Mouse (Mus musculus) ES-Bruce4 (cell line): ENCODE data around the gene Denr. TPM values are rescaled to one million over a fixed set of nuclear protein-coding genes. Genes with fewer than 3 reads are reported as not detected.

Source experiments
- H3K27ac ChIP-seq: 2 replicates; pipeline ENCODE4 v1.5.1; 2012; ENCODE audit warnings: low read length, inconsistent platforms; ENCODE audit not compliant: insufficient read depth
- H3K27me3 ChIP-seq: 2 replicates; pipeline ENCODE4 v1.6.1; 2012; ENCODE audit warnings: mild to moderate bottlenecking, low read length, inconsistent platforms; ENCODE audit not compliant: control insufficient read depth, poor library complexity, insufficient read depth, severe bottlenecking
- H3K36me3 ChIP-seq: 2 replicates; pipeline ENCODE4 v1.6.1; 2012; ENCODE audit warnings: inconsistent platforms, mild to moderate bottlenecking, low read length, moderate library complexity; ENCODE audit not compliant: control insufficient read depth, poor library complexity, insufficient read depth, severe bottlenecking
- H3K4me1 ChIP-seq: one replicate; pipeline ENCODE4 v1.8.1; 2011; ENCODE audit warnings: low read length; ENCODE audit not compliant: control insufficient read depth, insufficient read depth
- H3K4me3 ChIP-seq: 2 replicates; pipeline ENCODE4 v1.5.1; 2011; ENCODE audit warnings: low read depth, mild to moderate bottlenecking, low read length
- H3K9ac ChIP-seq: 2 replicates; pipeline ENCODE4 v1.6.1; 2012; ENCODE audit warnings: low read depth, mild to moderate bottlenecking, inconsistent platforms; ENCODE audit not compliant: poor library complexity, severe bottlenecking
- H3K9me3 ChIP-seq: replicated peaks from 2 replicates; pipeline ENCODE4 v1.6.1; 2012; ENCODE audit warnings: mild to moderate bottlenecking, low read length, inconsistent platforms; ENCODE audit not compliant: control insufficient read depth, poor library complexity, insufficient read depth, severe bottlenecking
- CTCF ChIP-seq: IDR thresholded peaks from one replicate; pipeline ENCODE4 v1.8.1; 2011; ENCODE audit warnings: low read depth, low read length
- EP300 ChIP-seq: IDR thresholded peaks from 2 replicates; pipeline ENCODE4 v1.6.1; 2011; ENCODE audit warnings: low read depth, low read length; ENCODE audit not compliant: insufficient read depth
- POLR2A ChIP-seq: IDR thresholded peaks from one replicate; pipeline ENCODE4 v1.8.1; 2011; ENCODE audit warnings: low read length; ENCODE audit not compliant: insufficient read depth
- polyA plus RNA-seq: library from polyadenylated mRNA; stranded (reverse); fragments of >200 nt; gene quantifications from 2 replicates; pipeline ENCODE4 v1.2.4, GENCODE M21; 2011; ENCODE audit warnings: low read depth; ENCODE audit not compliant: missing spikeins, insufficient read depth, insufficient read length

Gene Denr
- polyA plus RNA-seq, 1 experiment = 159 TPM

GRCm38 (mm10) chr5:123883891-123884290 lies 23.1 kb upstream of the Denr start:
- Histone ChIP-seq H3K27ac (no peak overlapping the region), H3K27me3 (no peaks in the 10 kb centered on the region), H3K4me3 (no peak overlapping the region), H3K9ac (no peak overlapping the region), H3K9me3 (no peaks in the 10 kb centered on the region), H3K36me3 (no peaks in the 10 kb centered on the region), H3K4me1 (no peaks in the 10 kb centered on the region)
- TF ChIP-seq POLR2A = no peak

GRCm38 (mm10) chr5:123884332-123884731 lies 22.6 kb upstream of the Denr start:
- no peak for TF ChIP-seq POLR2A
- no peak for TF ChIP-seq CTCF
- no peak for TF ChIP-seq EP300
- no peaks in the 10 kb centered on the region for H3K9me3 ChIP-seq

GRCm38 (mm10) chr5:123886365-123886764 lies 20.6 kb upstream of the Denr start:
- H3K27me3 ChIP-seq = no peaks in the 10 kb centered on the region
- no peaks in the 10 kb centered on the region for H3K9me3 ChIP-seq
- no peaks in the 10 kb centered on the region for H3K36me3 ChIP-seq
- H3K4me3 ChIP-seq = no peak overlapping the region
- no peak for TF ChIP-seq POLR2A
- no peak for TF ChIP-seq CTCF
- TF ChIP-seq EP300 = no peak
- H3K27ac ChIP-seq = no peak overlapping the region
- H3K9ac ChIP-seq = no peak overlapping the region
- H3K4me1 ChIP-seq = no peaks in the 10 kb centered on the region

More at GRCm38 (mm10) chr5:123884332-123884731, 22.6 kb upstream of the Denr start:
- no peak overlapping the region for H3K27ac ChIP-seq
- H3K27me3 ChIP-seq = no peaks in the 10 kb centered on the region
- no peak overlapping the region for H3K4me3 ChIP-seq
- no peak overlapping the region for H3K9ac ChIP-seq
- no peaks in the 10 kb centered on the region for H3K4me1 ChIP-seq
- no peaks in the 10 kb centered on the region for H3K36me3 ChIP-seq

GRCm38 (mm10) chr5:123890312-123890711 lies 16.7 kb upstream of the Denr start:
- TF ChIP-seq POLR2A (no peak), CTCF (no peak), EP300 (no peak)
- H3K4me3 ChIP-seq = no peak overlapping the region
- no peak overlapping the region for H3K9ac ChIP-seq
- no peaks in the 10 kb centered on the region for H3K36me3 ChIP-seq
- H3K4me1 ChIP-seq = no peaks in the 10 kb centered on the region
- no peaks in the 10 kb centered on the region for H3K27me3 ChIP-seq
- H3K27ac ChIP-seq = no peak overlapping the region
- no peaks in the 10 kb centered on the region for H3K9me3 ChIP-seq

GRCm38 (mm10) chr5:123890987-123891386 lies 16.0 kb upstream of the Denr start:
- H3K27me3 ChIP-seq = no peaks in the 10 kb centered on the region
- no peaks in the 10 kb centered on the region for H3K36me3 ChIP-seq
- no peaks in the 10 kb centered on the region for H3K9me3 ChIP-seq
- H3K4me1 ChIP-seq = no peaks in the 10 kb centered on the region
- no peak overlapping the region for H3K9ac ChIP-seq
- TF ChIP-seq POLR2A (no peak), EP300 (no peak), CTCF (no peak)
- no peak overlapping the region for H3K27ac ChIP-seq
- no peak overlapping the region for H3K4me3 ChIP-seq

- Histone ChIP-seq H3K9me3 (no peaks in the 10 kb centered on the region), H3K9ac (no peak overlapping the region), H3K36me3 (no peaks in the 10 kb centered on the region), H3K27ac (no peak overlapping the region), H3K27me3 (no peaks in the 10 kb centered on the region), H3K4me3 (no peak overlapping the region), H3K4me1 (no peaks in the 10 kb centered on the region)
- TF ChIP-seq CTCF (no peak), POLR2A (no peak), EP300 (no peak)
Measured at GRCm38 (mm10) chr5:123891669-123892068, 15.3 kb upstream of the Denr start.
